Mouse (Mus musculus): Measurements from ENCODE around the gene Tfap2c. TPM values are rescaled to one million over a fixed set of nuclear protein-coding genes. Genes with fewer than 3 reads are reported as not detected.

The Tfap2c gene
- polyA plus RNA-seq, 1 experiment from 2014 or later = 0.11 TPM

- Histone ChIP-seq H3K9me3 (ENCODE audit: control insufficient read depth, low read length) (no peaks in the 10 kb centered on the region), H3K9ac (ENCODE audit: low read depth, low read length) (no peak overlapping the region), H3K4me1 (ENCODE audit: control insufficient read depth, insufficient read depth, low read depth, low read length) (no peaks in the 10 kb centered on the region), H3K4me3 (ENCODE audit: low read length) (no peak overlapping the region), H3K4me2 (ENCODE audit: low read length) (no peak overlapping the region), H3K36me3 (ENCODE audit: control insufficient read depth, insufficient read depth, low read length) (no peaks in the 10 kb centered on the region), H3K27me3 (replicated peaks; ENCODE audit: control insufficient read depth, insufficient read depth, low read length) (no peaks in the 10 kb centered on the region; the same call in 1 of the 2 replicates), H3K27ac (ENCODE audit: low read depth, low read length) (no peak overlapping the region)
- 86% methylated on average over 2 of the region's 2 CpGs for WGBS
- no peak for ATAC-seq
Measured at GRCm38 (mm10) chr2:172568466-172568865, 19.1 kb downstream of the Tfap2c start.

GRCm38 (mm10) chr2:172577196-172577766, 27.9 kb downstream of the Tfap2c start:
- Histone ChIP-seq H3K4me2 (ENCODE audit: low read length) (no peak overlapping the region), H3K9me3 (ENCODE audit: control insufficient read depth, low read length) (no peaks in the 10 kb centered on the region), H3K27me3 (replicated peaks; ENCODE audit: control insufficient read depth, insufficient read depth, low read length) (peaks cover 9% of the 10 kb centered on the region), H3K4me3 (ENCODE audit: low read length) (no peak overlapping the region), H3K36me3 (ENCODE audit: control insufficient read depth, insufficient read depth, low read length) (no peaks in the 10 kb centered on the region), H3K27ac (ENCODE audit: low read depth, low read length) (no peak overlapping the region), H3K4me1 (ENCODE audit: control insufficient read depth, insufficient read depth, low read depth, low read length) (peaks cover 11% of the 10 kb centered on the region), H3K9ac (ENCODE audit: low read depth, low read length) (no peak overlapping the region)
- ATAC-seq = no peak
- 59% methylated on average over 2 of the region's 2 CpGs for WGBS

- 58% methylated on average over 5 of the region's 5 CpGs for WGBS
Measured at GRCm38 (mm10) chr2:172579221-172579620, 29.8 kb downstream of the Tfap2c start.

GRCm38 (mm10) chr2:172580536-172581265, 31.3 kb downstream of the Tfap2c start:
- H3K4me1 ChIP-seq (ENCODE audit: control insufficient read depth, insufficient read depth, low read depth, low read length) = peaks cover 11% of the 10 kb centered on the region
- no peak overlapping the region for H3K4me2 ChIP-seq (ENCODE audit: low read length)
- WGBS = 45% methylated on average over 12 of the region's 12 CpGs
- peaks cover 12% of the 10 kb centered on the region for H3K27me3 ChIP-seq (replicated peaks; ENCODE audit: control insufficient read depth, insufficient read depth, low read length)
- H3K36me3 ChIP-seq (ENCODE audit: control insufficient read depth, insufficient read depth, low read length) = no peaks in the 10 kb centered on the region
- no peak overlapping the region for H3K9ac ChIP-seq (ENCODE audit: low read depth, low read length)
- H3K9me3 ChIP-seq (ENCODE audit: control insufficient read depth, low read length) = no peaks in the 10 kb centered on the region
- peak; percentile 76 for ATAC-seq
- H3K27ac ChIP-seq (ENCODE audit: low read depth, low read length) = no peak overlapping the region
- no peak overlapping the region for H3K4me3 ChIP-seq (ENCODE audit: low read length)

More at GRCm38 (mm10) chr2:172579221-172579620, 29.8 kb downstream of the Tfap2c start:
- Histone ChIP-seq H3K27ac (ENCODE audit: low read depth, low read length) (no peak overlapping the region), H3K27me3 (replicated peaks; ENCODE audit: control insufficient read depth, insufficient read depth, low read length) (peaks cover 9% of the 10 kb centered on the region), H3K4me2 (ENCODE audit: low read length) (no peak overlapping the region), H3K4me1 (ENCODE audit: control insufficient read depth, insufficient read depth, low read depth, low read length) (peaks cover 11% of the 10 kb centered on the region), H3K9me3 (ENCODE audit: control insufficient read depth, low read length) (no peaks in the 10 kb centered on the region), H3K9ac (ENCODE audit: low read depth, low read length) (no peak overlapping the region), H3K36me3 (ENCODE audit: control insufficient read depth, insufficient read depth, low read length) (no peaks in the 10 kb centered on the region), H3K4me3 (ENCODE audit: low read length) (no peak overlapping the region)
- ATAC-seq = peak; percentile 90

- H3K4me1 ChIP-seq (ENCODE audit: control insufficient read depth, insufficient read depth, low read depth, low read length) = peaks cover 11% of the 10 kb centered on the region
- H3K27me3 ChIP-seq (replicated peaks; ENCODE audit: control insufficient read depth, insufficient read depth, low read length) = peaks cover 8% of the 10 kb centered on the region; the same call in 1 of the 2 replicates
- H3K9ac ChIP-seq (ENCODE audit: low read depth, low read length) = no peak overlapping the region
- H3K4me2 ChIP-seq (ENCODE audit: low read length) = no peak overlapping the region
- no peaks in the 10 kb centered on the region for H3K9me3 ChIP-seq (ENCODE audit: control insufficient read depth, low read length)
- H3K4me3 ChIP-seq (ENCODE audit: low read length) = no peak overlapping the region
- 20% methylated on average over 7 of the region's 7 CpGs for WGBS
- H3K36me3 ChIP-seq (ENCODE audit: control insufficient read depth, insufficient read depth, low read length) = no peaks in the 10 kb centered on the region
- no peak overlapping the region for H3K27ac ChIP-seq (ENCODE audit: low read depth, low read length)
- no peak for ATAC-seq
Measured at GRCm38 (mm10) chr2:172583312-172583711, 33.9 kb downstream of the Tfap2c start.

- Histone ChIP-seq H3K9me3 (ENCODE audit: control insufficient read depth, low read length) (no peaks in the 10 kb centered on the region), H3K4me1 (ENCODE audit: control insufficient read depth, insufficient read depth, low read depth, low read length) (peaks cover 4% of the 10 kb centered on the region; the same call in 1 of the 2 replicates), H3K36me3 (ENCODE audit: control insufficient read depth, insufficient read depth, low read length) (no peaks in the 10 kb centered on the region), H3K4me2 (ENCODE audit: low read length) (no peak overlapping the region), H3K9ac (ENCODE audit: low read depth, low read length) (no peak overlapping the region), H3K27ac (ENCODE audit: low read depth, low read length) (no peak overlapping the region), H3K27me3 (replicated peaks; ENCODE audit: control insufficient read depth, insufficient read depth, low read length) (peaks cover 8% of the 10 kb centered on the region; the same call in 1 of the 2 replicates), H3K4me3 (ENCODE audit: low read length) (no peak overlapping the region)
- no peak for ATAC-seq
- 90% methylated on average over 6 of the region's 6 CpGs for WGBS
Measured at GRCm38 (mm10) chr2:172585329-172585728, 35.9 kb downstream of the Tfap2c start.

- 96% methylated on average over 1 of the region's 1 CpGs for WGBS
- H3K36me3 ChIP-seq (ENCODE audit: control insufficient read depth, insufficient read depth, low read length) = no peaks in the 10 kb centered on the region
- no peak overlapping the region for H3K4me3 ChIP-seq (ENCODE audit: low read length)
Measured at GRCm38 (mm10) chr2:172589048-172589447, 39.7 kb downstream of the Tfap2c start.

GRCm38 (mm10) chr2:172590839-172591238, 41.4 kb downstream of the Tfap2c start:
- no peak overlapping the region for H3K27ac ChIP-seq (ENCODE audit: low read depth, low read length)
- WGBS = 94% methylated on average over 5 of the region's 5 CpGs
- no peak overlapping the region for H3K9ac ChIP-seq (ENCODE audit: low read depth, low read length)
- H3K36me3 ChIP-seq (ENCODE audit: control insufficient read depth, insufficient read depth, low read length) = no peaks in the 10 kb centered on the region
- no peaks in the 10 kb centered on the region for H3K4me1 ChIP-seq (ENCODE audit: control insufficient read depth, insufficient read depth, low read depth, low read length)
- H3K4me3 ChIP-seq (ENCODE audit: low read length) = no peak overlapping the region
- H3K27me3 ChIP-seq (replicated peaks; ENCODE audit: control insufficient read depth, insufficient read depth, low read length) = peaks cover 3% of the 10 kb centered on the region
- no peak for ATAC-seq
- no peak overlapping the region for H3K4me2 ChIP-seq (ENCODE audit: low read length)
- no peaks in the 10 kb centered on the region for H3K9me3 ChIP-seq (ENCODE audit: control insufficient read depth, low read length)

More at GRCm38 (mm10) chr2:172589048-172589447, 39.7 kb downstream of the Tfap2c start:
- Histone ChIP-seq H3K27ac (ENCODE audit: low read depth, low read length) (no peak overlapping the region), H3K9ac (ENCODE audit: low read depth, low read length) (no peak overlapping the region), H3K4me1 (ENCODE audit: control insufficient read depth, insufficient read depth, low read depth, low read length) (no peaks in the 10 kb centered on the region), H3K27me3 (replicated peaks; ENCODE audit: control insufficient read depth, insufficient read depth, low read length) (peaks cover 6% of the 10 kb centered on the region), H3K9me3 (ENCODE audit: control insufficient read depth, low read length) (no peaks in the 10 kb centered on the region), H3K4me2 (ENCODE audit: low read length) (no peak overlapping the region)
- no peak for ATAC-seq

- H3K27ac ChIP-seq (ENCODE audit: low read depth, low read length) = no peak overlapping the region
- no peak overlapping the region for H3K4me3 ChIP-seq (ENCODE audit: low read length)
- 86% methylated on average over 7 of the region's 7 CpGs for WGBS
- no peaks in the 10 kb centered on the region for H3K4me1 ChIP-seq (ENCODE audit: control insufficient read depth, insufficient read depth, low read depth, low read length)
- no peak for ATAC-seq
- no peak overlapping the region for H3K4me2 ChIP-seq (ENCODE audit: low read length)
- no peaks in the 10 kb centered on the region for H3K9me3 ChIP-seq (ENCODE audit: control insufficient read depth, low read length)
- no peaks in the 10 kb centered on the region; the same call in 1 of the 2 replicates for H3K27me3 ChIP-seq (replicated peaks; ENCODE audit: control insufficient read depth, insufficient read depth, low read length)
- no peak overlapping the region for H3K9ac ChIP-seq (ENCODE audit: low read depth, low read length)
- H3K36me3 ChIP-seq (ENCODE audit: control insufficient read depth, insufficient read depth, low read length) = no peaks in the 10 kb centered on the region
Measured at GRCm38 (mm10) chr2:172594326-172594725, 44.9 kb downstream of the Tfap2c start.

Data from hindbrain, embryonic 16.5 days (tissue).